Mouse (Mus musculus) lung, adult 2 months (tissue): Measurements from ENCODE around the gene Boll. TPM values are rescaled to one million over a fixed set of nuclear protein-coding genes. Genes with fewer than 3 reads are reported as not detected.

ENCODE experiments used
- DNase-seq: peaks from one replicate; pipeline ENCODE4 v3.0.0; 2022
- H3K4me1 ChIP-seq: fragments of 200-500 bp; 2 replicates; pipeline ENCODE4 v1.6.1; 2011; ENCODE audit warnings: low read length; ENCODE audit not compliant: control insufficient read depth, insufficient read depth
- H3K4me3 ChIP-seq: fragments of 200-500 bp; replicated peaks from 2 replicates; pipeline ENCODE3; 2011; ENCODE audit warnings: low read depth, mild to moderate bottlenecking, control low read depth, low read length; ENCODE audit errors: extremely low read depth
- CTCF ChIP-seq: fragments of 200-500 bp; IDR thresholded peaks from 2 replicates; pipeline ENCODE4 v1.5.1; 2011; ENCODE audit warnings: mild to moderate bottlenecking, low read length, control low read depth; ENCODE audit not compliant: insufficient read depth
- POLR2A ChIP-seq: fragments of 200-500 bp; IDR thresholded peaks from 2 replicates; pipeline ENCODE4 v1.6.1; 2011; ENCODE audit warnings: low read depth, mild to moderate bottlenecking, control low read depth, low read length, borderline replicate concordance; ENCODE audit errors: extremely low read depth
- WGBS: fragments of 180-500 bp; shearing (Covaris S2); methylation state at CpG from one replicate; pipeline ENCODE4 v1.1.7; 2018; 5-methylcytosine and 5-hydroxymethylcytosine counted together
- polyA plus RNA-seq: library from polyadenylated mRNA; depleted of rRNA; stranded (reverse); fragments of >200 nt; gene quantifications from 2 replicates; pipeline ENCODE4 v1.2.3, GENCODE M21; 2012; rRNA removed

Gene Boll
- polyA plus RNA-seq, 1 experiment = 0.27 TPM

DNA sequence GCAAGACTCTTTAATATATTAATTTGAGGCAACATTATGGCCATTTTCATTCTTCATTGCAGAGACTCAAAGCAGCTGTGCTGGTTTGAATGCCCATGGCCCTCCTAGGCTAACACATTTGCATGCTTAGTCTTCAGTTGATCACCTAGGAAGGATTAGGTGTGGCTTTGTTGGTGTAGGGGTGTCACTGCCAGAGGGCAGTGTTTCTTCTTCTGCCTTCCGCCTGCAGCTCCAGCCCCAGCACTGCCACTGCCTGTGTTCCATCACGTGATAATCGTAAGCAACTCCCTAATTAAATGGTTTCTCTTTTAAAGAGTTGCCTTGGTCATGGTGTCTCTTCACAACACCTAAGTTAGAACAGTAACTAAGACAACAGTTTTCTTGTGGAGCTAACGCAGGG is 150.5 kb downstream of the Boll start:
- peaks cover 3% of the 10 kb centered on the region; the same call in 1 of the 2 replicates for H3K4me1 ChIP-seq
- no peak for DNase-seq
- TF ChIP-seq POLR2A (no peak), CTCF (no peak)
- no peak overlapping the region for H3K4me3 ChIP-seq
- WGBS = 67% methylated on average over 4 of the region's 4 CpGs

GRCm38 (mm10) chr1:55211081-55211480 is 152.2 kb downstream of the Boll start:
- H3K4me3 ChIP-seq = no peak overlapping the region
- H3K4me1 ChIP-seq = no peaks in the 10 kb centered on the region; the same call in 1 of the 2 replicates
- DNase-seq = no peak
- TF ChIP-seq POLR2A (no peak), CTCF (no peak)
- 75% methylated on average over 8 of the region's 8 CpGs for WGBS

GRCm38 (mm10) chr1:55210202-55210965 is 152.9 kb downstream of the Boll start:
- Histone ChIP-seq H3K4me3 (peak overlapping the region; percentile 20), H3K4me1 (no peaks in the 10 kb centered on the region; the same call in 1 of the 2 replicates)
- WGBS = 41% methylated on average over 12 of the region's 12 CpGs
- DNase-seq = no peak
- TF ChIP-seq POLR2A = no peak
- TF ChIP-seq CTCF = no peak

DNA sequence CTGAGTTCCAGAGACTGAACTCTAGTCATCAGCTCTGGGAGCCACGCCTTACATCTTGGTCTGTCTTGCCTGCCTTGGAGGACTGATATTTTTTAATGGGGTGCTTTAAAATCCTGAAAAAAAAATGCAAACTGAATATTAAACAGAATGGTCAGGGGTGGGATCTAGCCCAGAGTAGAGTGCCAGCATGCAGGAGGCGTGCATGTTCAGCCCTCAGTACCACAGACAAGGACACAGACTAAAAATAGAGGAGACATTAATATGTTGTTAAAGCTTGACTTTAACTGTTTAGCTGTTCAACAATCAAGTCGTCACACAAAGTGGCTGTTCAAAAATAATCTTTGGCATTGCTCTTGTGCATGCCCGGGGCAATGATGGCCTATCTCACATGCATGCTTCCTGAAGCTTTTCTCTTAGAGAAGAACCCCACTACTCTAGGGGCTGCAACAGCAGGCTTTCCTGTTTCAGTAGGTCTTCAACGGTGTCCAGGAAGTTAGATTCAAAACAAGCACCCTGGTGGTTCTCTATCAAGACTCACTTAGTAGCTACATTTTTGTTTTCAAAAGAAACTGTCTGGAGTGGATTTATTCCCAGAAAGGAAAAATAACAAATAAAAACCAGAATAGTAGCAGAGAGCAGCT is 154.6 kb downstream of the Boll start:
- WGBS = 40% methylated on average over 5 of the region's 5 CpGs
- no peak for DNase-seq
- no peaks in the 10 kb centered on the region; the same call in 1 of the 2 replicates for H3K4me1 ChIP-seq
- H3K4me3 ChIP-seq = no peak overlapping the region
- no peak for TF ChIP-seq CTCF
- no peak for TF ChIP-seq POLR2A

DNA sequence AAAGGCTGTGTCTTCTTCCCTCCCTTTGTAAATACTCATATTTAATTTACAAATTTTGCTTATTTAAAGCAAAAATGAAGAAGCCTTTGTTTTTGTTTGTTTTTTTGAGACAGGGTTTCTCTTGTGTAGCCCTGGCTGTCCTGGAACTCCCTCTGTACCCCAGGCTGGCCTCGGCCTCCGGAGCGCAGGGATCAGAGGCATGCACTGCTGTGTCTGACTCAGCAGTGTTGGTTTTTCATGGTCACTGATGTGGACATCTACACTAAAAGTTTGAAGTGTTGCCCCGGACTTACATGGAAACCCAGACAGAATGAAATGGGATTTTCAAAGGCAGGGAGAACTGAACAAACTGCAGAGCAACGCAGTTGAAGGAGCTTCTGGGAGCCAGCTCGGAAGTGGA is 155.7 kb downstream of the Boll start:
- Histone ChIP-seq H3K4me1 (no peaks in the 10 kb centered on the region; the same call in 1 of the 2 replicates), H3K4me3 (no peak overlapping the region)
- DNase-seq = no peak
- TF ChIP-seq POLR2A (no peak), CTCF (no peak)
- WGBS = 82% methylated on average over 6 of the region's 6 CpGs

GRCm38 (mm10) chr1:55205808-55206327 is 157.4 kb downstream of the Boll start:
- H3K4me1 ChIP-seq = no peaks in the 10 kb centered on the region; the same call in 1 of the 2 replicates
- H3K4me3 ChIP-seq = no peak overlapping the region
- no peak for DNase-seq
- 57% methylated on average over 5 of the region's 5 CpGs for WGBS
- TF ChIP-seq CTCF (no peak), POLR2A (no peak)

DNA sequence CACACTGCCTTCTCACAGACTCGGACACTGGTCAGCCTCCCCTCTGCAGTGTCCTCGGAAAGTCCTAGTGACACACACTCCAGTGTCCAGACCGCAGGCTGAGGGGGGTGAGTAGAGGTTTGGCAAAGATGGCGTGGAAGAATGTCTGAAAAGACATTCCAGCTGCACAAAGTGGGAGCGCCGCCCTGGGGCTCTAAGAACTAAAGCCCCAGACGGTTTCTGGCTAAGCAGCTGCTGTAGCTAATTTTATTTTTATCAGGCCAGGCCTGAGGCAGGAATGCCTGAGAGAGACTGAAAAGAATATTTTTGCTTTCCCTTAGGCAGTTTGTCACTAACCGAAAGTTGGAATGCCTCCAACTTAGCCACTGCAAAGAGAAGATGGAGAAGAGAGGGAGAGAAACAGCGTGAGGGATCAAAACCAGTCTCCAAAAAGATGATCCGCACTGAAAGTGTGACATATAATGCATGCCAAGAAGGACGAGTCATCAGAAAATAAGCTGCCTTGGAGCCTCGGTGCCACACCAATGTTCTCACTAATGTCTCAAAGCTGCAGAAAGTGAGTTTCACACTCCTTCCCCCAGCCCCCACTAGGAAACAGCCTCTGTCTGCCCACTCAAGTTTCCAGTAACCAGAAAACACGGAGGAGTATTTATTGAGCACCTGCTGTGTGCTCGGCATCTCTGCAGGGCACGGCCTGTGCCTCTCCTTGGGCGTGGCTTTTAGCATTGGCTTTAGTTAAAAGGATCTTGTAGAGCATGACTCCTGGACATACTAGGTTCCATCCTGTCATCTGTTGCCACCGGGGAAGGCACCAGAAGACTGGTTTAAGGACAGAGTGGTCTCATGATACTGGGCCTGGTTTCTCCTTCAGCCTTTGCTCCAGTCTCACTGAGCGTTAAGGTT is 161.2 kb downstream of the Boll start:
- DNase-seq = no peak
- no peak for TF ChIP-seq CTCF
- no peak for TF ChIP-seq POLR2A
- WGBS = 60% methylated on average over 18 of the region's 18 CpGs
- peak overlapping the region; percentile 10 for H3K4me3 ChIP-seq
- H3K4me1 ChIP-seq = no peaks in the 10 kb centered on the region

- Histone ChIP-seq H3K4me1 (no peaks in the 10 kb centered on the region), H3K4me3 (no peak overlapping the region)
- 41% methylated on average over 3 of the region's 3 CpGs for WGBS
- TF ChIP-seq POLR2A = no peak
- no peak for TF ChIP-seq CTCF
- DNase-seq = no peak
Measured at GRCm38 (mm10) chr1:55198719-55199118, 164.6 kb downstream of the Boll start.

Other genes with a start within 250 kb of the Boll start
- gene Mob4, start 232.2 kb downstream of the Boll start, polyA plus RNA-seq = 7.0 and 11.1 TPM in 2 replicates
- 6.1 and 10.9 TPM in 2 replicates for gene Rftn2, start 136.7 kb downstream of the Boll start, polyA plus RNA-seq
- gene Mars2, start 126.3 kb downstream of the Boll start, polyA plus RNA-seq = 1.4 and 1.5 TPM in 2 replicates
- gene Plcl1, start 42.5 kb upstream of the Boll start, polyA plus RNA-seq = 2.4 and 2.8 TPM in 2 replicates